Mouse (Mus musculus): ENCODE data around the gene Btbd7. TPM values are rescaled to one million over a fixed set of nuclear protein-coding genes. Genes with fewer than 3 reads are reported as not detected.

Btbd7 gene
- polyA plus RNA-seq, 1 experiment from 2014 or later, result 14.9 TPM

DNA sequence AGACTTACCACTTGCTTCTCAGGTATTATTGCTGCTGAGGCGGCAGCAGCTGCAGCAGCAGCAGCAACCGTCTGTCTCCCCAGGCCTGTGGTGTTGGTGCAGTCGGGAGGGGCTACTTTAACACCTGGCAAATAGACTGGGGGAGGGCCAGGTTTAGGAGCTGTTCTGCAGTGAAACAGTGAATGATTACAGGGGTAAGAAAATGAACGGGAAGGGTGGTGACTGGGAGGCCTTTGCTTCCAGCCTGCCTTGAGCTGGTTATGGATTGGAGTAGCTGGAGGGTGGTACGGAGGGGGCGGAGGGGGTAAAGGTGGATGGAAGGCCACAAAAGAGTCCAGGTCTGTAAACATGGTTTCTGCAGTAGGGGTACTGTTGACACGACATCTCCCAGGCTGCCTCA, 90.3 kb downstream of the Btbd7 start:
- H3K27ac ChIP-seq, result no peak overlapping the region
- no peaks in the 10 kb centered on the region for H3K27me3 ChIP-seq (ENCODE audit: control insufficient read depth, insufficient read depth, low read length)
- H3K9me3 ChIP-seq (ENCODE audit: control insufficient read depth, low read length), result no peaks in the 10 kb centered on the region
- H3K4me3 ChIP-seq (replicated peaks; ENCODE audit: low read length), result no peak overlapping the region
- no peak overlapping the region for H3K9ac ChIP-seq
- peaks cover 92% of the 10 kb centered on the region for H3K36me3 ChIP-seq (replicated peaks; ENCODE audit: control insufficient read depth, insufficient read depth)
- no peak overlapping the region for H3K4me2 ChIP-seq (replicated peaks)
- DNase-seq (ENCODE audit: low spot score), result no peak
- WGBS, result 91% methylated on average over 7 of the region's 7 CpGs
- no peaks in the 10 kb centered on the region for H3K4me1 ChIP-seq (replicated peaks; ENCODE audit: control insufficient read depth, insufficient read depth, low read length)
- ATAC-seq (ENCODE audit: low FRiP score), result no peak

DNA sequence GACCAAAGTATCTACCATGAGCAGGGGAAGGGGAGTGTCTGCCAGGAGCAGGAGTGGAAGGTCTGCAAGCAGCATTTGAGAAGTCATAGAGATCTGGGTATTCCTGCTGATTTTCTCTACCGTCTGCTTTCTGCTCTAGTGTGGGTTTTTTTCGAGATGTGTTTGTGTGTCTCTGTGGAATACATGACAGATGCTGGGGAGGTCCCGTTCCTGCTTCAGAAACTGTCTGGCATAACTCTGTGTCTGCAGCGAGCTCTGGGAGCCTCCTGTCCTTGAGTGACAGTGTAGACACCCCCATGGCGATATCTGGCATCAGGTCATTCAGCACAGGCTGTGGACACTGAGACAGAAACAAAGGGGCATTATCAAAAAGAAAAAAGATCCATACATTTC, 92.7 kb downstream of the Btbd7 start:
- Histone ChIP-seq H3K9ac (no peak overlapping the region), H3K4me1 (replicated peaks; ENCODE audit: control insufficient read depth, insufficient read depth, low read length) (no peaks in the 10 kb centered on the region), H3K27me3 (ENCODE audit: control insufficient read depth, insufficient read depth, low read length) (no peaks in the 10 kb centered on the region), H3K4me3 (replicated peaks; ENCODE audit: low read length) (no peak overlapping the region), H3K4me2 (replicated peaks) (no peak overlapping the region), H3K27ac (no peak overlapping the region), H3K9me3 (ENCODE audit: control insufficient read depth, low read length) (no peaks in the 10 kb centered on the region), H3K36me3 (replicated peaks; ENCODE audit: control insufficient read depth, insufficient read depth) (peaks cover 80% of the 10 kb centered on the region)
- no peak for ATAC-seq (ENCODE audit: low FRiP score)
- 72% methylated on average over 5 of the region's 5 CpGs for WGBS
- no peak for DNase-seq (ENCODE audit: low spot score)

DNA sequence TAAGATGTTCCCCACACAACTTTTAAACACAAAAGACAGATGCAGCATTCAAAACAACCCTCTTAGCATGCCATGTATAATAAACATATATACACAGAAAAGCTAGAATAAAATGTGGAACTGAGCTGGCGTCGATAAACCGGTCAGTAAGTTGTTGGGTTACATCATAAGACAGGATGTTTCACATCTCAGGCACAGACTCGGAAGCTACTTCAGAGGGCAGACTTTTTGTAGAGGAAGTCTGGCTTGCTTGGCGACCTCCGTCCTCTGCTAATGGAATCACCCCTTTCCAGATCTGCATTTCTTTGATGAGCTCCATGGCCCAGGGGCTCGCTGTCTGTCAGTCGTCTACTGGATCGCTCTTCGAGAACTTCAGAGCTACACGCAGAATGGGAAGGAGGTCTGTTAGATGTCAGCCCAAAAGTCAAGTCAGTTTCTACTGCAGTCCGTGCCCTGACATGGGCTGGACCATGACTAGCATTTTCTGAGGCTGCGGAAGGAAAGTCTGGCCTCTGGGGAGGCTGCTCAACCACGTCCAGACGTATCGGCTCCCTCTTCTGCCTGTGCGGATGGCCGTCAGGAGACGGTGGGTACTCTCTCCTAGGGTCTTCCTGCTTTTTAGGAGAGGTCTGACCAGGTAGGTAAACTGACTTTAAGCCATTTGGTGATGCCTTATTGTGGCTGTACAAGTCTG, 93.2 kb downstream of the Btbd7 start:
- H3K36me3 ChIP-seq (replicated peaks; ENCODE audit: control insufficient read depth, insufficient read depth), result peaks cover 75% of the 10 kb centered on the region
- H3K27ac ChIP-seq, result no peak overlapping the region
- H3K9me3 ChIP-seq (ENCODE audit: control insufficient read depth, low read length), result no peaks in the 10 kb centered on the region
- no peak overlapping the region for H3K4me3 ChIP-seq (replicated peaks; ENCODE audit: low read length)
- no peak overlapping the region for H3K4me2 ChIP-seq (replicated peaks)
- H3K4me1 ChIP-seq (replicated peaks; ENCODE audit: control insufficient read depth, insufficient read depth, low read length), result no peaks in the 10 kb centered on the region
- no peak overlapping the region for H3K9ac ChIP-seq
- DNase-seq (ENCODE audit: low spot score), result no peak
- WGBS, result 92% methylated on average over 19 of the region's 19 CpGs
- ATAC-seq (ENCODE audit: low FRiP score), result no peak
- no peaks in the 10 kb centered on the region for H3K27me3 ChIP-seq (ENCODE audit: control insufficient read depth, insufficient read depth, low read length)

DNA sequence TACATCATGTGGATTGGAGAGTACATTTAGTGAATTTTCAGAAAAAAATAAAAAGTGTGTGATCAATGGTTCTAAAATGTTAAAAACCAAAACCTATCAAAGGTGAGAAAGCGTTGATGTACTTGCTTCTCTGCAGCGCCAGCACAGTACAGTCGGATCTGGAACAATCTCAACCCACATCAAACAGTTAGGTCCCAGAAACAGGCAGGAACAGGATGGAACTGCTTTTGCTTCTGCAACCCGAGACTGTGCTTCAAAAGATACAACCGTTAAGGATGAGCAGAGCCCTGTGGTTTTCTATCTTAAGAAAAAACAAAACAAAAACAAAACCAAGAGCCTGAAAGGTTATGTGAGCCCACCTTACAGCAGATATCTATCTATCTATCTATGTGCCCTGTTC, 95.4 kb downstream of the Btbd7 start:
- DNase-seq (ENCODE audit: low spot score) (no peak), ATAC-seq (ENCODE audit: low FRiP score) (no peak)
- Histone ChIP-seq H3K9me3 (ENCODE audit: control insufficient read depth, low read length) (no peaks in the 10 kb centered on the region), H3K4me1 (replicated peaks; ENCODE audit: control insufficient read depth, insufficient read depth, low read length) (no peaks in the 10 kb centered on the region), H3K27ac (no peak overlapping the region), H3K27me3 (ENCODE audit: control insufficient read depth, insufficient read depth, low read length) (no peaks in the 10 kb centered on the region), H3K36me3 (replicated peaks; ENCODE audit: control insufficient read depth, insufficient read depth) (peaks cover 60% of the 10 kb centered on the region), H3K4me2 (replicated peaks) (no peak overlapping the region), H3K4me3 (replicated peaks; ENCODE audit: low read length) (no peak overlapping the region), H3K9ac (no peak overlapping the region)
- 97% methylated on average over 5 of the region's 5 CpGs for WGBS

- H3K9ac ChIP-seq, result no peak overlapping the region
- H3K4me3 ChIP-seq (replicated peaks; ENCODE audit: low read length), result no peak overlapping the region
- no peak overlapping the region for H3K4me2 ChIP-seq (replicated peaks)
- H3K4me1 ChIP-seq (replicated peaks; ENCODE audit: control insufficient read depth, insufficient read depth, low read length), result no peaks in the 10 kb centered on the region
- H3K27me3 ChIP-seq (ENCODE audit: control insufficient read depth, insufficient read depth, low read length), result no peaks in the 10 kb centered on the region
- H3K9me3 ChIP-seq (ENCODE audit: control insufficient read depth, low read length), result no peaks in the 10 kb centered on the region
- no peak for DNase-seq (ENCODE audit: low spot score)
- H3K27ac ChIP-seq, result no peak overlapping the region
- peaks cover 64% of the 10 kb centered on the region for H3K36me3 ChIP-seq (replicated peaks; ENCODE audit: control insufficient read depth, insufficient read depth)
- ATAC-seq (ENCODE audit: low FRiP score), result peak; percentile 37; the same call in 1 of the 2 replicates
- WGBS, result 50% methylated on average over 3 of the region's 3 CpGs
Measured at GRCm38 (mm10) chr12:102779452-102779851, 98.8 kb downstream of the Btbd7 start.

GRCm38 (mm10) chr12:102778151-102778550, 100.1 kb downstream of the Btbd7 start:
- WGBS, result 86% methylated on average over 5 of the region's 5 CpGs
- H3K9ac ChIP-seq, result no peak overlapping the region
- no peaks in the 10 kb centered on the region for H3K27me3 ChIP-seq (ENCODE audit: control insufficient read depth, insufficient read depth, low read length)
- H3K4me2 ChIP-seq (replicated peaks), result no peak overlapping the region
- peaks cover 62% of the 10 kb centered on the region for H3K36me3 ChIP-seq (replicated peaks; ENCODE audit: control insufficient read depth, insufficient read depth)
- H3K9me3 ChIP-seq (ENCODE audit: control insufficient read depth, low read length), result no peaks in the 10 kb centered on the region
- no peak overlapping the region for H3K4me3 ChIP-seq (replicated peaks; ENCODE audit: low read length)
- no peaks in the 10 kb centered on the region for H3K4me1 ChIP-seq (replicated peaks; ENCODE audit: control insufficient read depth, insufficient read depth, low read length)
- DNase-seq (ENCODE audit: low spot score) (no peak), ATAC-seq (ENCODE audit: low FRiP score) (no peak)
- H3K27ac ChIP-seq, result no peak overlapping the region

- no peaks in the 10 kb centered on the region for H3K9me3 ChIP-seq (ENCODE audit: control insufficient read depth, low read length)
- no peak overlapping the region for H3K4me3 ChIP-seq (replicated peaks; ENCODE audit: low read length)
- no peak overlapping the region for H3K4me2 ChIP-seq (replicated peaks)
- no peaks in the 10 kb centered on the region for H3K27me3 ChIP-seq (ENCODE audit: control insufficient read depth, insufficient read depth, low read length)
- H3K27ac ChIP-seq, result no peak overlapping the region
- no peak overlapping the region for H3K9ac ChIP-seq
- DNase-seq (ENCODE audit: low spot score) (no peak), ATAC-seq (ENCODE audit: low FRiP score) (no peak)
- H3K4me1 ChIP-seq (replicated peaks; ENCODE audit: control insufficient read depth, insufficient read depth, low read length), result no peaks in the 10 kb centered on the region
- peaks cover 71% of the 10 kb centered on the region for H3K36me3 ChIP-seq (replicated peaks; ENCODE audit: control insufficient read depth, insufficient read depth)
- WGBS, result 91% methylated on average over 14 of the region's 14 CpGs
Measured at GRCm38 (mm10) chr12:102776035-102776434, 102.2 kb downstream of the Btbd7 start.

- no peaks in the 10 kb centered on the region for H3K9me3 ChIP-seq (ENCODE audit: control insufficient read depth, low read length)
- H3K4me2 ChIP-seq (replicated peaks), result no peak overlapping the region
- no peak overlapping the region for H3K4me3 ChIP-seq (replicated peaks; ENCODE audit: low read length)
- peaks cover 97% of the 10 kb centered on the region for H3K36me3 ChIP-seq (replicated peaks; ENCODE audit: control insufficient read depth, insufficient read depth)
- H3K27me3 ChIP-seq (ENCODE audit: control insufficient read depth, insufficient read depth, low read length), result no peaks in the 10 kb centered on the region
- DNase-seq (ENCODE audit: low spot score) (no peak), ATAC-seq (ENCODE audit: low FRiP score) (no peak)
- no peak overlapping the region for H3K27ac ChIP-seq
- WGBS, result 95% methylated on average over 5 of the region's 5 CpGs
- no peaks in the 10 kb centered on the region for H3K4me1 ChIP-seq (replicated peaks; ENCODE audit: control insufficient read depth, insufficient read depth, low read length)
- no peak overlapping the region for H3K9ac ChIP-seq
Measured at GRCm38 (mm10) chr12:102772676-102773075, 105.6 kb downstream of the Btbd7 start.

DNA sequence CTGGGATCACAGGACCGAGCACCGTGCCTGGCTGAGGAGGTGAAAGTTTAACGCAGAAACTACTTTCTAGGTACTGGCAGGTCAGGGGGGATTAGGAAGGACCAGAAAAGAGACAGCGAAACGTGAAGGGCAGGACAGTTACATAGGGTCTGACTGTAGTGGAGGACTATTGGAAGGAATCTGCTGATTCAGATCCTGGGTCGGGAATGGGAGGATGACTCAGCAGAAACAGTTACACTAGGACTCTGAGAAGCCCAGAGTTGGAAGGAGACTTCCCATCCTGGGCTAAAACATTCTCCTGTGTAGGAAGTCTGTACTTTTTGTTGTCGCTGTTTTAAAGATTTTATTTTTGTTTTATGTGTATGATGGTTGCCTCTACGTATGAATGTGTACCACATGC, 106.7 kb downstream of the Btbd7 start:
- Histone ChIP-seq H3K4me1 (replicated peaks; ENCODE audit: control insufficient read depth, insufficient read depth, low read length) (no peaks in the 10 kb centered on the region), H3K27me3 (ENCODE audit: control insufficient read depth, insufficient read depth, low read length) (no peaks in the 10 kb centered on the region), H3K4me2 (replicated peaks) (no peak overlapping the region), H3K4me3 (replicated peaks; ENCODE audit: low read length) (no peak overlapping the region), H3K9me3 (ENCODE audit: control insufficient read depth, low read length) (no peaks in the 10 kb centered on the region), H3K27ac (no peak overlapping the region), H3K36me3 (replicated peaks; ENCODE audit: control insufficient read depth, insufficient read depth) (peaks cover 96% of the 10 kb centered on the region), H3K9ac (no peak overlapping the region)
- ATAC-seq (ENCODE audit: low FRiP score) (no peak), DNase-seq (ENCODE audit: low spot score) (no peak)
- WGBS, result 97% methylated on average over 8 of the region's 8 CpGs

DNA sequence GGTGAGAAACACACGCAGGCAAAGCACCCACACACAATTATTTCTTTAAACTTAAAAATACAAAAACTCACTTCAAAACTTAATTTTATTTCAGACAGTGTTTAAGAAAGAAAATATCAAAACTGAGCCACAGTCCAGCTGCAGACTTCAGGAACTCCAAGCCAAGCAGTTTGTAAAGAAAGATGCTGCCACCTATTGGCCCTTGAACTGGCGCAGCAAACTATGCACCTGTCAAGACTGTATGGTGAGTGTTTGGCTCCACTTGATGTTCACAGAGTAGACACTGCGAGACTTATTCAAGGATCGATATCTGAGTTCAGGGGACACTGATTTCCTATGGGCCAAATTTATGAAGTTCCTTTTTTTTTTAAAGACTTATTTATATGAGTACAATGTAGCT, 109.3 kb downstream of the Btbd7 start:
- Histone ChIP-seq H3K4me3 (replicated peaks; ENCODE audit: low read length) (no peak overlapping the region), H3K27ac (no peak overlapping the region), H3K9ac (no peak overlapping the region), H3K36me3 (replicated peaks; ENCODE audit: control insufficient read depth, insufficient read depth) (peaks cover 93% of the 10 kb centered on the region), H3K9me3 (ENCODE audit: control insufficient read depth, low read length) (no peaks in the 10 kb centered on the region), H3K4me2 (replicated peaks) (no peak overlapping the region), H3K27me3 (ENCODE audit: control insufficient read depth, insufficient read depth, low read length) (no peaks in the 10 kb centered on the region), H3K4me1 (replicated peaks; ENCODE audit: control insufficient read depth, insufficient read depth, low read length) (no peaks in the 10 kb centered on the region)
- 95% methylated on average over 4 of the region's 4 CpGs for WGBS
- ATAC-seq (ENCODE audit: low FRiP score) (no peak), DNase-seq (ENCODE audit: low spot score) (no peak)

Data from hindbrain, embryonic 14.5 days (tissue).